Mouse (Mus musculus): ENCODE data around the gene Gnb3. TPM values are rescaled to one million over a fixed set of nuclear protein-coding genes. Genes with fewer than 3 reads are reported as not detected.
"Not testable (repeated sequence)": the region's sequence is repeated elsewhere in the genome, so short reads cannot be mapped to it uniquely, and the experiment has no call there.

Gnb3 gene
- polyA plus RNA-seq, 1 experiment from 2014 or later: 1.2 TPM

GRCm38 (mm10) chr6:124831649-124832048, 8.4 kb downstream of the Gnb3 start:
- no peak overlapping the region for H3K9ac ChIP-seq (ENCODE audit: low read depth, low read length)

GRCm38 (mm10) chr6:124831199-124831598, 8.9 kb downstream of the Gnb3 start:
- not testable (repeated sequence) for ATAC-seq (replicated peaks; ENCODE audit: low FRiP score, low read depth); H3K27ac ChIP-seq; H3K4me3 ChIP-seq (replicated peaks; ENCODE audit: low read depth, low read length); DNase-seq (ENCODE audit: low spot score); H3K27me3 ChIP-seq (ENCODE audit: insufficient read depth, low read length); H3K36me3 ChIP-seq (ENCODE audit: insufficient read depth, low read length); H3K9me3 ChIP-seq (replicated peaks; ENCODE audit: low read length); H3K9ac ChIP-seq (ENCODE audit: low read depth, low read length)
- Histone ChIP-seq H3K4me1 (replicated peaks; ENCODE audit: insufficient read depth, low read length) (peaks cover 10% of the 10 kb centered on the region; the same call in 1 of the 2 replicates), H3K4me2 (ENCODE audit: low read length) (0 out of 2 replicates have a peak overlapping the region, but pooled peaks have one; percentile 74)
- WGBS: 96% methylated on average over 4 of the region's 4 CpGs

More at GRCm38 (mm10) chr6:124831649-124832048, 8.4 kb downstream of the Gnb3 start:
- 91% methylated on average over 8 of the region's 8 CpGs for WGBS
- TF ChIP-seq CTCF (IDR thresholded peaks at IDR 0.05; ENCODE audit: low read depth): no peak
- H3K27ac ChIP-seq: no peak overlapping the region
- peaks cover 10% of the 10 kb centered on the region; the same call in 1 of the 2 replicates for H3K4me1 ChIP-seq (replicated peaks; ENCODE audit: insufficient read depth, low read length)
- no peak for DNase-seq (ENCODE audit: low spot score)
- no peaks in the 10 kb centered on the region for H3K27me3 ChIP-seq (ENCODE audit: insufficient read depth, low read length)
- ATAC-seq (replicated peaks; ENCODE audit: low FRiP score, low read depth): no peak
- no peaks in the 10 kb centered on the region for H3K36me3 ChIP-seq (ENCODE audit: insufficient read depth, low read length)
- no peak overlapping the region for H3K4me2 ChIP-seq (ENCODE audit: low read length)
- no peaks in the 10 kb centered on the region for H3K9me3 ChIP-seq (replicated peaks; ENCODE audit: low read length)
- no peak overlapping the region for H3K4me3 ChIP-seq (replicated peaks; ENCODE audit: low read depth, low read length)

- peak; percentile 87 for ATAC-seq (replicated peaks; ENCODE audit: low FRiP score, low read depth)
- DNase-seq (ENCODE audit: low spot score): peak; percentile 98
- H3K4me2 ChIP-seq (ENCODE audit: low read length): peak overlapping the region; percentile 74
- H3K4me1 ChIP-seq (replicated peaks; ENCODE audit: insufficient read depth, low read length): peaks cover 5% of the 10 kb centered on the region; the same call in 1 of the 2 replicates
- under 1% methylated on average over 38 of the region's 38 CpGs for WGBS
- peak overlapping the region; percentile 67 for H3K4me3 ChIP-seq (replicated peaks; ENCODE audit: low read depth, low read length)
- peaks cover 9% of the 10 kb centered on the region for H3K36me3 ChIP-seq (ENCODE audit: insufficient read depth, low read length)
- no peaks in the 10 kb centered on the region for H3K27me3 ChIP-seq (ENCODE audit: insufficient read depth, low read length)
- H3K9ac ChIP-seq (ENCODE audit: low read depth, low read length): peak overlapping the region; percentile 70
- peak; percentile 21; the same call in 1 of the 2 replicates for TF ChIP-seq CTCF (IDR thresholded peaks at IDR 0.05; ENCODE audit: low read depth)
- H3K9me3 ChIP-seq (replicated peaks; ENCODE audit: low read length): no peaks in the 10 kb centered on the region
- peak overlapping the region; percentile 92 for H3K27ac ChIP-seq
Observed at GRCm38 (mm10) chr6:124829799-124830700, 10.0 kb downstream of the Gnb3 start.

GRCm38 (mm10) chr6:124828868-124829798, 10.9 kb downstream of the Gnb3 start, which contains the start of the genes Usp5 and Cdca3:
Gene Usp5, minus strand, starts transcription at chr6:124829484.
Gene Cdca3, plus strand, starts transcription at chr6:124829547.
- ATAC-seq (replicated peaks; ENCODE audit: low FRiP score, low read depth) (peak; percentile 94), DNase-seq (ENCODE audit: low spot score) (peak; percentile 100)
- Histone ChIP-seq H3K27ac (peak within 1 kb of the TSS; percentile 92), H3K4me1 (replicated peaks; ENCODE audit: insufficient read depth, low read length) (peaks cover 5% of the 10 kb centered on the region; the same call in 1 of the 2 replicates), H3K4me3 (replicated peaks; ENCODE audit: low read depth, low read length) (peak within 1 kb of the TSS; percentile 67), H3K9me3 (replicated peaks; ENCODE audit: low read length) (no peaks in the 10 kb centered on the region), H3K36me3 (ENCODE audit: insufficient read depth, low read length) (peaks cover 18% of the 10 kb centered on the region), H3K27me3 (ENCODE audit: insufficient read depth, low read length) (no peaks in the 10 kb centered on the region), H3K9ac (ENCODE audit: low read depth, low read length) (peak within 1 kb of the TSS; percentile 70), H3K4me2 (ENCODE audit: low read length) (peak within 1 kb of the TSS; percentile 89)
- peak; percentile 45 for TF ChIP-seq CTCF (IDR thresholded peaks at IDR 0.05; ENCODE audit: low read depth)
- under 1% methylated on average over 55 of the region's 55 CpGs for WGBS

- peak overlapping the region; percentile 67 for H3K4me3 ChIP-seq (replicated peaks; ENCODE audit: low read depth, low read length)
- H3K36me3 ChIP-seq (ENCODE audit: insufficient read depth, low read length): peaks cover 28% of the 10 kb centered on the region
- no peak for ATAC-seq (replicated peaks; ENCODE audit: low FRiP score, low read depth)
- peak overlapping the region; percentile 52 for H3K9ac ChIP-seq (ENCODE audit: low read depth, low read length)
- peak; percentile 61 for DNase-seq (ENCODE audit: low spot score)
- H3K4me1 ChIP-seq (replicated peaks; ENCODE audit: insufficient read depth, low read length): peaks cover 5% of the 10 kb centered on the region; the same call in 1 of the 2 replicates
- peak; percentile 23; the same call in 1 of the 2 replicates for TF ChIP-seq CTCF (IDR thresholded peaks at IDR 0.05; ENCODE audit: low read depth)
- no peaks in the 10 kb centered on the region for H3K9me3 ChIP-seq (replicated peaks; ENCODE audit: low read length)
- peak overlapping the region; percentile 38; the same call in 1 of the 2 replicates for H3K27ac ChIP-seq
- 17% methylated on average over 10 of the region's 10 CpGs for WGBS
- peak overlapping the region; percentile 89 for H3K4me2 ChIP-seq (ENCODE audit: low read length)
- H3K27me3 ChIP-seq (ENCODE audit: insufficient read depth, low read length): no peaks in the 10 kb centered on the region
Observed at GRCm38 (mm10) chr6:124828101-124828592, 11.9 kb downstream of the Gnb3 start.

Data from kidney, postnatal 0 days (tissue).